Mouse (Mus musculus) embryonic facial prominence, embryonic 11.5 days (tissue): Measurements from ENCODE around the gene 6430531B16Rik. TPM values are rescaled to one million over a fixed set of nuclear protein-coding genes. Genes with fewer than 3 reads are reported as not detected.
A peak's percentile ranks its signal among the peaks of the same experiment; 100 is the strongest.

Experiments
- ATAC-seq: fragments of 200-750 bp; cut with Nextera tagmentation; replicated peaks from 2 replicates; pipeline ENCODE4 v1.8.0; 2017; ENCODE audit warnings: low read depth; ENCODE audit not compliant: insufficient number of reproducible peaks, low FRiP score, low TSS enrichment
- DNase-seq: peaks from one replicate; pipeline ENCODE4 v3.0.0-alpha.2; 2015; ENCODE audit warnings: low spot score
- H3K27ac ChIP-seq: fragments of 300-500 bp; sonication (generic); replicated peaks from 2 replicates; pipeline ENCODE4 v1.5.1; 2014; ENCODE audit warnings: mild to moderate bottlenecking, low read depth, low read length, control low read depth
- H3K27me3 ChIP-seq: fragments of 300-500 bp; sonication (generic); 2 replicates; pipeline ENCODE4 v1.6.1; 2014; ENCODE audit warnings: mild to moderate bottlenecking, low read length, moderate library complexity, mixed read lengths; ENCODE audit not compliant: control insufficient read depth, insufficient read depth
- H3K36me3 ChIP-seq: fragments of 300-500 bp; sonication (generic); replicated peaks from 2 replicates; pipeline ENCODE4 v1.6.1; 2014; ENCODE audit warnings: low read depth, mild to moderate bottlenecking, low read length, moderate library complexity, mixed read lengths; ENCODE audit not compliant: control insufficient read depth, insufficient read depth
- H3K4me1 ChIP-seq: fragments of 300-500 bp; sonication (generic); 2 replicates; pipeline ENCODE4 v1.6.1; 2014; ENCODE audit warnings: low read length, mixed read lengths; ENCODE audit not compliant: control insufficient read depth, insufficient read depth
- H3K4me2 ChIP-seq: fragments of 300-500 bp; sonication (generic); 2 replicates; pipeline ENCODE4 v1.6.1; 2014; ENCODE audit warnings: low read depth, mild to moderate bottlenecking, control low read depth, low read length, moderate library complexity
- H3K4me3 ChIP-seq: fragments of 300-500 bp; sonication (generic); 2 replicates; pipeline ENCODE4 v1.5.1; 2014; ENCODE audit warnings: low read depth, low read length, control low read depth
- H3K9ac ChIP-seq: fragments of 300-500 bp; sonication (generic); replicated peaks from 2 replicates; pipeline ENCODE4 v1.6.1; 2014; ENCODE audit warnings: mild to moderate bottlenecking, control low read depth, low read length
- H3K9me3 ChIP-seq: fragments of 300-500 bp; sonication (generic); replicated peaks from 2 replicates; pipeline ENCODE4 v1.6.1; 2016; ENCODE audit warnings: mild to moderate bottlenecking, low read length, inconsistent platforms, mixed read lengths; ENCODE audit not compliant: control insufficient read depth
- WGBS: fragments of 180-500 bp; shearing (Covaris S2); extraction: QIAGEN DNeasy Blood & Tissue Kit; methylation state at CpG from one replicate; pipeline ENCODE4 v1.1.7; 2014; 5-methylcytosine and 5-hydroxymethylcytosine counted together
- polyA plus RNA-seq: library from polyadenylated mRNA; unstranded; fragments of >200 nt; fragmentation: Nextera tagmentation; extraction: Ambion mirVana; gene quantifications from 2 replicates; pipeline ENCODE4 v1.2.1, GENCODE M21; 2014

Gene 6430531B16Rik
- polyA plus RNA-seq, 1 experiment from 2014 or later, result 0.36 TPM

DNA sequence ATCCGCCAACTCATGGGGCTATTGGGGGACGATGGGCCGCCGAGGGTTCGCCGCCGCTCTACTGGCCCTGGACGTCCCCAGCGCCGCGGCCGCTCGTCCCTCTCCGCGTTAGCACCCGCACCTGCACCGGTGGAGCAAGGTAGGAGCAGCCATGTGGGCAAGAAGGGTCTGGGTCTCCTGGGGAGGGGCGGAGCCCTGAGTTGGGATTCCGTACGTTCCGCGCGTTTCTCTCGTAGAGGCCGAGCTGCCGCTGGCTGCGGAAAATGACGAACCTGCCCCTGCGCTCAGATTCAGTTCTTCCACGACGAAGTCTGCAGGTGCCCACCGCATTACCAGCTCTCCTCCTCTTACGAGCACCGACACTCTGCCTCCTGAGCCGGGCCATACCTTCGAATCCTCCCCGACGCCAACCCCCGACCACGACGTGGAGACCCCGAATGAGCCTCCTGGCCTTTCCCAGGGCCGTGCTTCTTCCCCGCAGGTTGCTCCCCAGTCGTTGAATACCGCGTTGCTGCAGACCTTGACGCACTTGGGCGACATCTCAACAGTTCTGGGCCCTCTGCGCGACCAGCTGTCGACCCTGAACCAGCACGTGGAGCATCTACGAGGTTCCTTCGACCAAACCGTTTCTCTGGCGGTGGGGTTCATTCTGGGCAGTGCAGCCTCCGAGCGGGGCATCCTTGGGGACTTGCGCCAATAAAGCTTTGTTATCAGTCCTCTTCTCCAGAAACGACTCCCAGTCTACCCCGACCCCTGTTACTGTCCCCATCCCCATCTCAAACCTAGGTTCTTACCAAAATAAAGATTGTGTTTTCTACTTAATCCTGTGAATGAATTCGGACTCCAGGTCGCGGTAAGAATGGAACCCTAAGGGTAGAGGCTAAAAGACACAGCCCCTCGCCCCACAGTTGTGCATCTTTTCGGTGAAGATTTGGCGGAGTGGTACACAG, 34.0 kb downstream of the 6430531B16Rik start:
- Histone ChIP-seq H3K36me3 (no peaks in the 10 kb centered on the region), H3K27me3 (peaks cover 36% of the 10 kb centered on the region), H3K4me3 (peak overlapping the region; percentile 21), H3K4me2 (peak overlapping the region; percentile 50), H3K9me3 (no peaks in the 10 kb centered on the region), H3K4me1 (no peaks in the 10 kb centered on the region), H3K27ac (no peak overlapping the region), H3K9ac (no peak overlapping the region)
- 3% methylated on average over 68 of the region's 68 CpGs for WGBS
- ATAC-seq (no peak), DNase-seq (peak; percentile 13)

DNA sequence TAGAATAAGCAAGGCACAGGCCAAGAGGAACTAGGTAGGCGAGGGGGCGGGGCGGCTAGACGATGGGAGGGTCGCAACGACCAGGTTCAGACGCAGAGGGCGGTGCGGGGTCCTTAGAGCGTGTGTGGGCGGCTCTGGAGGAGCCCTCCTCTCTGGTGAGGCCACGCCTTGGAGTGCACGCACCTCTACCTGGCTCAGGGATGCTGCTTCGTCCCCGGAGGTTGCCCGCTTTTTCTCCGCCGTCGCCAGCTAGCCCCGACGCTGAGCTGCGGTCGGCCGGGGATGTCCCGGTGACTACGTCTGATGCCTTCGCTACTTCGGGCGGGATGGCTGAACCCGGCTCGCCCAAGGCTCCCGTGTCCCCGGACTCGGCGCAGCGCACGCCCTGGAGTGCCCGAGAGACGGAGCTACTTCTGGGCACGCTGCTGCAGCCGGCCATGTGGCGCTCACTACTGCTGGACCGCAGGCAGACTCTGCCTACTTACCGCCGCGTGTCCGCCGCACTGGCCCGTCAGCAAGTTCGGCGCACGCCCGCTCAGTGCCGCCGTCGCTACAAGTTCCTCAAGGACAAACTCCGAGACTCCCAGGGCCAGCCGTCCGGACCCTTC, 34.8 kb downstream of the 6430531B16Rik start, which contains the start of gene Utf1:
Utf1 (plus strand) TSS at position 116 of the 608 bp plus-strand sequence.
- H3K27me3 ChIP-seq, result peaks cover 36% of the 10 kb centered on the region
- peak; percentile 62 for ATAC-seq
- DNase-seq, result peak; percentile 47
- H3K36me3 ChIP-seq, result no peaks in the 10 kb centered on the region
- WGBS, result under 1% methylated on average over 59 of the region's 59 CpGs
- H3K9ac ChIP-seq, result peak within 1 kb of the TSS; percentile 13; the same call in 1 of the 2 replicates
- H3K4me1 ChIP-seq, result no peaks in the 10 kb centered on the region
- peak within 1 kb of the TSS; percentile 21 for H3K4me3 ChIP-seq
- H3K9me3 ChIP-seq, result no peaks in the 10 kb centered on the region
- H3K27ac ChIP-seq, result no peak within 1 kb of the TSS
- peak within 1 kb of the TSS; percentile 50 for H3K4me2 ChIP-seq

DNA sequence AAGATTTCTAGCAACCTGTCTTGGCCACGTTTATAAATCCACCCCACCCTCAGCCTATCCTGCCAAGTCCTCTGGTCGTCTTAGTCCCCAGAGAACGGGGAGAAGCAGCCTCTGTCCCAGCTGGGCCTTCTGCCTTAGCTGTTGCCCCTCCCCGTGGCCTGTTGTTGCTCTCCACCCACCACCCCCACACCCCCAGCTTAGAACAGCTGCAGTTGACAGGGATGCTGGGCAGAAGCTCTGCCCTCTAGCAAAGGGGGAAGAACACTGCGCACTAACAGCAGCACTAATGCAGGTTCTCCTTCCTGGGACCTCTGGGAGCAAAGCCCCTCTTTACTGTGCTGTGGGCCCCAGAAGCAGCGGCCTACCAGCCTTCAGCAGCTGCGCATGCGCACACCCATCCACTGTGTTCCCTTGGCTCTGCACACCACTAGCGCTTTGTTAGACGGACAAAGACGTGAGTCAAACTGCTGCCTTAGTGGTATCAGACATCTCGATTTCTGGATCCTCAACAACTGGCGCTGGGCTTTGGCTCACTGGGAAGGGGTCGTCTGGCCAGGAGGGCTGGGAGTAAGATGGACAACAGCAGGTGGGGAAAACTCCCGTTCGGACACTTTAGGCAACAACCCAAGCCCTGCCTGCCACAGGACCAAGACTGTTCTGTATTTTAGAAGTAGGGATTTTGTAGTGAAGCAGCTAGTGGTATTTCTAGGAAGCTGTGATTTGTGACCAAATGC, 37.9 kb downstream of the 6430531B16Rik start:
- Histone ChIP-seq H3K27me3 (peaks cover 23% of the 10 kb centered on the region), H3K27ac (no peak overlapping the region), H3K4me2 (no peak overlapping the region), H3K4me3 (no peak overlapping the region), H3K9me3 (no peaks in the 10 kb centered on the region), H3K36me3 (no peaks in the 10 kb centered on the region), H3K4me1 (no peaks in the 10 kb centered on the region), H3K9ac (no peak overlapping the region)
- no peak for DNase-seq
- no peak for ATAC-seq
- 59% methylated on average over 16 of the region's 16 CpGs for WGBS

DNA sequence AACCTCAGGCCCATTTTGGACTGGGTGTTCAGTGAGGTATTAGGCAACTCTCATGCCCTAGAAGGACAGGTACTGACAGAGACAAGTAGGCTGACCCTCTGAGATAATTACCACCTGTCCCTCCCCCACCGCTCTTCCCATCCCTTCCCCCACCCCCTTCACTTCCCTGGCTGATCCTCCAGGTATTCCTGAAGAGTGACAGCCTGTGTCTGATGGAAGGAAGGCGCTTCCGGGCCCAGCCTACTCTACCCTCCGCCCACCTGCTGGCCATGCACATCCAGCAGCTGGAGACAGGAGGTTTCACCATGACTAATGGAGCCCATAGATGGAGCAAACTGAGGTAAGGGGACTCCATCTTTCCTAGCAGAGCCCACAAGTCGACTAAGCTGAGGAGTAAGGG, 40.7 kb downstream of the 6430531B16Rik start:
- Histone ChIP-seq H3K4me1 (no peaks in the 10 kb centered on the region), H3K27me3 (no peaks in the 10 kb centered on the region), H3K9ac (no peak overlapping the region), H3K27ac (no peak overlapping the region), H3K9me3 (no peaks in the 10 kb centered on the region), H3K36me3 (no peaks in the 10 kb centered on the region), H3K4me3 (no peak overlapping the region), H3K4me2 (no peak overlapping the region)
- DNase-seq (no peak), ATAC-seq (no peak)
- 54% methylated on average over 5 of the region's 5 CpGs for WGBS

DNA sequence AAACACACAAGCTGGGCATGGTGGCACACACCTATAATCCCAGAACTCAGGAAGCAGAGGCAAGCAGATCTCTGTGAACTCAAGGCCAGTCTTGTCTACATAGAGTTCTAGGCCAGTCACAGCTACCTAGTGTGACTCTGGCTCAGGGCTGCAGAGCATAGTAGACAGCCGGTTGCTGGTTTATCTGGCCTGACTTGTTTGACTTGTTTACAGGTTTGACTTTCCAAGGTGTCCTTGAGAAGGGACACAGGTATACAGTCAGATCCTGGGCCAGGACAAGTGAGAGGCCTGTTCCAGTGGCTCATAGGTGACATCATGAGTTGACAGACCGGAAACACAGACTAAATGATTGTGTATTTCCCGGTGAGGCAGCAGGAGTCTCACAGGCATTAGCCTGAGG, 41.4 kb downstream of the 6430531B16Rik start:
- no peaks in the 10 kb centered on the region for H3K27me3 ChIP-seq
- no peak overlapping the region for H3K4me3 ChIP-seq
- WGBS, result 59% methylated on average over 3 of the region's 3 CpGs
- no peak overlapping the region for H3K27ac ChIP-seq
- no peak overlapping the region for H3K4me2 ChIP-seq
- no peaks in the 10 kb centered on the region for H3K9me3 ChIP-seq
- no peak for DNase-seq
- ATAC-seq, result no peak
- no peaks in the 10 kb centered on the region for H3K4me1 ChIP-seq
- no peak overlapping the region for H3K9ac ChIP-seq
- H3K36me3 ChIP-seq, result no peaks in the 10 kb centered on the region

DNA sequence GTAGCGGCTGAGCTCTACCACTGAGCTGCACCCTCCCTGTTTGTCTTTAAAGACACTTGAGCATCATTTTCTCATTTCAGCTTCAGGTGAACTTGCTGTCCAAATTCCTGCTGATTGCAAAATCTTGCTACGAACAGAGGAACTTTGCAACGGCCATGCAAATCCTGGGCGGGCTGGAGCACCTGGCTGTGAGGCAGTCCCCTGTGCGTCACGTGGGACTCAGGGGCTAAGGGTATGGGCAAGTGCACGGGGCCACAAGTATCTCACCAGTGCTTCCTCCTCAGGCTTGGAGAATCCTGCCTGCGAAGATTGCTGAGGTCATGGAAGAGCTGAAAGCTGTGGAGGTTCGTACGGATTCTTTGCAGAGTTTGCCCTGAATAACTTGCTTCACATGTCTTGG, 41.9 kb downstream of the 6430531B16Rik start:
- H3K4me2 ChIP-seq, result no peak overlapping the region
- no peak overlapping the region for H3K4me3 ChIP-seq
- DNase-seq, result no peak
- 89% methylated on average over 10 of the region's 10 CpGs for whole genome bisulfite sequencing
- H3K4me1 ChIP-seq, result no peaks in the 10 kb centered on the region
- H3K27ac ChIP-seq, result no peak overlapping the region
- ATAC-seq, result no peak
- no peaks in the 10 kb centered on the region for H3K9me3 ChIP-seq
- H3K36me3 ChIP-seq, result no peaks in the 10 kb centered on the region
- no peak overlapping the region for H3K9ac ChIP-seq
- no peaks in the 10 kb centered on the region for H3K27me3 ChIP-seq

DNA sequence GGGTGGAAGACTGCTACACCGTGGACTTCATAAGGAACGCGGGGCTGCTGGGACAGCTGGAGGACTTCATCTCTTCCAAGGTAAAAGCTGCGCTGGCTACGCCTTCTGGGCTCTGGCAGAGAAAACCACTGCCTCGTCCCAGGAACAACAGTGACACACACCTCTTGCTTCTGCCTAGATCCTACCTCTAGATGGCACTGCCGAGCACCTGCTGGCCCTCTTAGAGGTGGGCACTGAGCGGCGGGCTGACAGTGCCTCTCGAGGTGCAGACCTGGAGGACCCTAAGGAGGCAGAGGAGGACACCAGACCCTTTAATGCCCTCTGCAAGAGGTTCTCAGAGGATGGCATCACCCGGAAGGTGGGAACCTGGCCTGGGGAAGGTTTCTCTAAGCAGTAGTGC, 47.8 kb downstream of the 6430531B16Rik start:
- H3K27ac ChIP-seq, result no peak overlapping the region
- H3K4me3 ChIP-seq, result no peak overlapping the region
- no peak; the same call in 1 of the 2 replicates for ATAC-seq
- no peak overlapping the region for H3K4me2 ChIP-seq
- H3K27me3 ChIP-seq, result no peaks in the 10 kb centered on the region
- WGBS, result 19% methylated on average over 11 of the region's 11 CpGs
- H3K9me3 ChIP-seq, result no peaks in the 10 kb centered on the region
- no peaks in the 10 kb centered on the region for H3K36me3 ChIP-seq
- H3K4me1 ChIP-seq, result no peaks in the 10 kb centered on the region
- H3K9ac ChIP-seq, result no peak overlapping the region
- DNase-seq, result peak; percentile 75
